Mouse (Mus musculus) gastrocnemius, adult 18-20 months (tissue): ENCODE measurements around the gene Nol4l. TPM values are rescaled to one million over a fixed set of nuclear protein-coding genes. Genes with fewer than 3 reads are reported as not detected.
A peak's percentile ranks its signal among the peaks of the same experiment; 100 is the strongest.

ENCODE experiments used
- DNase-seq: peaks from one replicate; pipeline ENCODE4 v3.0.0; 2021; ENCODE audit warnings: low spot score
- total RNA-seq, 2 experiments: library from RNA; stranded (reverse); gene quantifications; 2 replicates each; pipeline ENCODE4 v1.2.3; 2021

The Nol4l gene
- total RNA-seq, 2 experiments from 2014 or later: 0.46 to 0.97 TPM

GRCm38 (mm10) chr2:153444254-153445136 is 85.3 kb downstream of the Nol4l start:
- peak; percentile 47 for DNase-seq

- DNase-seq: peak; percentile 21
These were observed 86.1 kb downstream of the Nol4l start for GRCm38 (mm10) chr2:153443434-153444240.

DNA sequence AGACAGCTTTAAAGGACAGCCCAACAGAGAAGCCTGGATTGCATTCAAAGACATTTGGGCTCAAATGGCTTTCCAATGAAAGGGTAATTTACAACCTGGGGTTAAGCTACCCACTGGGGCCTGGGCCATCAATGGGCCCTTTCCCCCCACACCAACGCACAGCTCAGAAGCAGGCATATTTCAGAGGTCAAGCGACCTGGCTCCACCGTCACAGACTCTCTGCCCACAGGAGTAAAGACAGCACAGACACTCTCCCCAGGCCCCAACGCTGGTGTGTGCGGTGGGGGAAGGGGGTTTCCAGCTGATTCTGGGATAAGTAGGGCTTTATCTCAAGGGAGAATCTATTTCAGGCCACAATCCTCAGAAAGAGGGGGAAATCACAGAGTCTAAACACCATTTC is 87.1 kb downstream of the Nol4l start:
- DNase-seq: no peak

GRCm38 (mm10) chr2:153441228-153441627 is 88.5 kb downstream of the Nol4l start:
- no peak for DNase-seq

DNA sequence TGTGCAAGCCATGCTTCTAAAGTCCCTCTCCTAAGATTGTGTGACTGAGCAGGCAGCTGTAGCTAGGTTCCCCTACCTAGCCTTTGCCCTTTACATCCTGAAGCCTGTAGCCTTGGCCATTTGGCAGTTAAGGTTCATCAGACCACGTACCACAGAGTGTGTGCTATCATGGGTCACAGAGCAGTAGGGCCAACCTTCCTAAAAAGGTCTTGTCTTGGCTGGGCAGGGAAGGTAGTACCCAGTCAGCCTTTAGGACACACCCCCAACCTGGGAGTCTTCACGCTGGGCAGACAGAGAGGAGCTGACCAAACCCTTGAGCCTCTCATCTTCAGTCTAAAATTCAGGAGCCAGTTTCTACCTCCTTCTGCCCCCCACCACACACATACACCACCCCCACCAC is 89.0 kb downstream of the Nol4l start:
- no peak for DNase-seq

- DNase-seq: no peak
These were observed 92.5 kb downstream of the Nol4l start for GRCm38 (mm10) chr2:153437306-153437659.

DNA sequence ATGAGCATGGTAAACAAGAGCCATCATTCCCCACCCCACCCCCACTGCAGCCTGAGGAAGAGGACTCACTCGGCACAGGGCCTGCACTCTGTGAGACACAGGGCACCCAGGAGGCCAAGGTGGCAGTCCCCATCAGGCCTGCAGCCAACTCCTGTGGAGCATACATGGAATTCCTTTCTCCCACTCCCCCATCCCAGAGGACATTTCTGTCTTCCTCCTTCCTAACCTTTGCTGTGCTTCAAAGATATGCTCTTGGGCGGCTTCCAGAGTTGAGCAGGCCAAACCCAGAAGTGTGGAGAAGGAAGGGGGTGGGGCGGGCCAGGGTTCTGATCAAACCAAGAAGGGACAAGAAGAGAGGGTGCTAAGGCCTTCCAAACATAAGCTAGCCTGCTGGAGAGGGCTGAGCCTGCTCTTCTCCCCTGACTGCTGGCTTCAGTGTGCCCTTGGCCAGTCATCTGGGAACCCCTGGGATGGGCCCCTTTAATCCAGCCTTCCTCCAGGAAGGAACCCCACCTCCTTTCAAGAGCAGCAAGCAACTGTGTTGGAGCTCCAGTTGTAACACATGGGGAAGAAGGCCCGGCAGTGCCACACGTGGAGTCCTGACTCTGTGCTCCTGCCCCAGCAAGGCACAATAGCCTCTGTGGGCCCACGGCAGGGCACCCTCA is 93.0 kb downstream of the Nol4l start:
- DNase-seq: no peak

- DNase-seq: peak; percentile 36
These were observed 94.6 kb downstream of the Nol4l start for GRCm38 (mm10) chr2:153434880-153435831.

DNA sequence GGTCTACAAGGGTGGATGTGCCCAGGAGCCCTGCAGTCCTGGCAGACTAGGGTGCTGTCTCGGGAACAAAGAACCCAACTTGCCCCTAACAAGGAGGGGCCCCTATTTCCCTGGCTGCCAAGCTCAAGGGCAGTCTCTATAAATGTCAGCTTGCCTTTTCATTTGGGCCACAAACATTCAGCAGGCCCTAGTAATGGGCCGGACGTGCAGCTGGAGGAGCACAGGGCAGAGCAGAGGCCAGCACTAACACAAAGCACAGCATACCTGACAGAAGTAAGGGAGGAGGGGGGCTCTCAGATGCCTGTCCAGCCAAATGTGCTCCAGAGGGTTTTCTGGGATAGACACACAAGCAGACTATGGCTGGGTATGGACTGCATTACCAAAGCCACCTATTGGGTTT is 95.9 kb downstream of the Nol4l start:
- DNase-seq: no peak

GRCm38 (mm10) chr2:153432492-153432891 is 97.3 kb downstream of the Nol4l start:
- no peak for DNase-seq

GRCm38 (mm10) chr2:153430571-153430970 is 99.2 kb downstream of the Nol4l start:
- DNase-seq: no peak

DNA sequence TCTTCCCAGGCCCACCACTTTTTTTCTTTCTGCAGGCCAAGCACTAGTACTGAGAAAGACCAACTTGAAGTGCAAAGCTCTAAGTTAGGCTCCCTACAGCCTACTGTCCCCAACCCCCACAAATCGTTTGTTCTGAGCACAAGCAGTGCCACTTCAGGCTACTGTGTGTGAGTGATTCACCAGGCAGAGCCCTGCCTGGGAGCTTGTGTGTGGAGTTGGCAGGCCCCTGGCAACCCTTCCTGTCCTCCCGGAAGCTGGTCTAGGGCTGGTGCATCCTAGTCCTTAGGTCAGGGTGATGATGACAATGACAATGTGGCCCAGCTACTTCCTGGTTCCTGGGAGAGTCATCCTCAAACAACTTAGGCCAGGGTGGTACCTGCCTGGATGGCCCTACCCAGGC is 101.3 kb downstream of the Nol4l start:
- no peak for DNase-seq

DNA sequence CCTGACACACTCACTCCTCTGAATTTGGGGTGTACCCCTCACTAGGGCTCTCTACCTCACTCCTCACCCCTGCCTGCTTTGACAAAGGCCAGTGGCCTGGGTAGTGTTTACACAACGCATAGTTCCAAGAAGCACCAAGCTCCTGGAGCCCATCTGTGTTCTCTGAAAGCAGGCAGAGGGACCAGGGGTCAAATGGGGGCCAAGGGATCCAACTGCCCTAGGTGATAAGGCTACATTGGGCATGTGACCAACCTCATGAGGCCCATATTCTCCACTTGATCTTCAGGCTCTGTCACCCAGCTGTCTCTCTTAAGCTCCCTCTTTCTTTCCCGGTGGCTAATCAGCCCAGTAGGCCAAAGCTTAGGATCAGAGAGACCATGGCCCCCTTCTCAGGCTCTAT is 102.8 kb downstream of the Nol4l start:
- DNase-seq: no peak

GRCm38 (mm10) chr2:153425998-153426670 is 103.6 kb downstream of the Nol4l start:
- no peak for DNase-seq

DNA sequence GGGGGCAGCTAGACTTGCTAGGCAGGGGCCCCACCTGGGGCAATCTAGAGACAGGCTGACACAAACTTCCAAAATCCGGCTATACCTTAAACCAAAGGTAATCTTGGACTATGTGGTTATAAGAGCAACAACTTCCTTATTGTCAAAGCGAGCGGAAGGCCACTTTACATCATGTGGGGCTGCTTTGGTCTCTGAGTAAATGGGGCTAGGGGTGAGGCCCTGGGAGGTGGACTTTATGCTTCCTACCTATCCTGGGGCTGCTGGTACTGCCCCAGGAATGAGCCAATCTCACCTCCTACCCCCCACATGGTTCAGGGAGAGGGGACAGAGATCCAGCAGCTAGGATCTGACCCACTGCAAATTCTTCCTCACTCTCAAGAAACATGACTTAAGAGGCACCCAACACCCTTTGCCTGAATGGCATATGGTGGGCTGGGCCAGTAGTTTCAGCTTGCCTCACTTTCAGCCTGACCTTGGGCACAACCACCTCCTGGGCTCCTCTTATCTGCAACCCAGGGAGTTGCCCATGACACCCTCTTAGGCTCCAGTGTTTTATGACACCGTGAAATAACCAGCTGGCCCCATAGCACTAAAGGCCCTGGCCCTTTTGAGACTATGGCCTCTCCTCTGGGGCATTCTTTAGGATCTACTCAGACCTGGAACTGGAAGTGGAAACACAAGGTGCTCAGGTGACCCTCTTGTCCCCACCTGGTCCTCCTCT is 104.5 kb downstream of the Nol4l start:
- no peak for DNase-seq

- no peak for DNase-seq
These were observed 105.2 kb downstream of the Nol4l start for GRCm38 (mm10) chr2:153424557-153424956.

GRCm38 (mm10) chr2:153423113-153423512 is 106.7 kb downstream of the Nol4l start:
- DNase-seq: no peak

- DNase-seq: no peak
These were observed 107.7 kb downstream of the Nol4l start for GRCm38 (mm10) chr2:153422051-153422450.

GRCm38 (mm10) chr2:153421233-153421632 is 108.5 kb downstream of the Nol4l start:
- no peak for DNase-seq

DNA sequence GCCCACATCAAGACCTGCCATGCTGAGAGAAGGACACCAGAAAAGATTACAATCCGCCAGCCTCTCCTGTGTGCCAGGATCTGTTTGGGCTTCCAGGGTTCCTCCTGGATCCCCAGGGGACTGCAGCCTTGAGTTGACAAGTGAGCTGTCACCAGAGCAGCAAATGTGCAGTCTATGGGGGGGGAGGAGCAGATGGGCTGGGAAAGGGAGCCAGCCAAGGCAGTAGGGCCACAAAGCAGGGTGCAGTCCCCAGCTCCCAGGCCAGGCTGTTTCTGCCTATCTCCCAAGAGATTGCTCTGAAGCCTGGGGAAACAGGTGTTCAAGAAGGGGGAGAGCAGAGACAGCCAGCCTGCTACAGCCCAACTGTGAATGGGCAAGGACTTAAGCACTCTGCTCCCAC is 111.4 kb downstream of the Nol4l start:
- DNase-seq: no peak
